Mouse (Mus musculus) lung, postnatal 0 days (tissue): ENCODE results near the gene Phf23. TPM values are rescaled to one million over a fixed set of nuclear protein-coding genes. Genes with fewer than 3 reads are reported as not detected.

Source experiments
- ATAC-seq: fragments of 200-750 bp; cut with Nextera tagmentation; 2 replicates; pipeline ENCODE4 v1.8.0; 2017; ENCODE audit warnings: moderate library complexity
- DNase-seq: peaks from one replicate; pipeline ENCODE4 v3.0.0-alpha.2; 2016; ENCODE audit warnings: low spot score
- H3K27ac ChIP-seq: fragments of 300-500 bp; sonication (generic); 2 replicates; pipeline ENCODE4 v1.5.1; 2014; ENCODE audit warnings: antibody characterized with exemption, mild to moderate bottlenecking, low read length, mixed read lengths
- H3K27me3 ChIP-seq: fragments of 300-500 bp; sonication (generic); replicated peaks from 2 replicates; pipeline ENCODE4 v1.6.1; 2014; ENCODE audit warnings: low read length, mixed read lengths; ENCODE audit not compliant: insufficient read depth
- H3K36me3 ChIP-seq: fragments of 300-500 bp; sonication (generic); 2 replicates; pipeline ENCODE4 v1.6.1; 2014; ENCODE audit warnings: low read length, mixed read lengths; ENCODE audit not compliant: insufficient read depth
- H3K4me1 ChIP-seq: fragments of 300-500 bp; sonication (generic); 2 replicates; pipeline ENCODE4 v1.6.1; 2014; ENCODE audit warnings: antibody characterized with exemption, low read depth, low read length, mixed read lengths; ENCODE audit not compliant: insufficient read depth
- H3K4me2 ChIP-seq: fragments of 300-500 bp; sonication (generic); replicated peaks from 2 replicates; pipeline ENCODE4 v1.6.1; 2014; ENCODE audit warnings: low read depth, mild to moderate bottlenecking, low read length, moderate library complexity, mixed read lengths
- H3K4me3 ChIP-seq: fragments of 300-500 bp; sonication (generic); 2 replicates; pipeline ENCODE4 v1.5.1; 2014; ENCODE audit warnings: low read depth, low read length
- H3K9ac ChIP-seq: fragments of 300-500 bp; sonication (generic); replicated peaks from 2 replicates; pipeline ENCODE4 v1.6.1; 2014; ENCODE audit warnings: low read depth, mild to moderate bottlenecking
- H3K9me3 ChIP-seq: fragments of 300-500 bp; sonication (generic); 2 replicates; pipeline ENCODE4 v1.6.1; 2016; ENCODE audit warnings: low read length, mixed read lengths
- CTCF ChIP-seq: IDR thresholded peaks from 2 replicates; pipeline ENCODE4 v1.5.1; 2016; ENCODE audit warnings: antibody characterized with exemption, mild to moderate bottlenecking
- EP300 ChIP-seq: IDR thresholded peaks from 2 replicates; pipeline ENCODE4 v1.6.1; 2016; ENCODE audit warnings: antibody characterized with exemption, mild to moderate bottlenecking, control low read depth
- WGBS: fragments of 180-500 bp; shearing (Covaris S2); extraction: QIAGEN DNeasy Blood & Tissue Kit; methylation state at CpG from one replicate; pipeline ENCODE4 v1.1.7; 2014; 5-methylcytosine and 5-hydroxymethylcytosine counted together
- polyA plus RNA-seq: library from polyadenylated mRNA; unstranded; fragments of >200 nt; fragmentation: Nextera tagmentation; extraction: Ambion mirVana; gene quantifications from 2 replicates; pipeline ENCODE4 v1.2.1, GENCODE M21; 2015

The Phf23 gene
- polyA plus RNA-seq, 1 experiment from 2014 or later: 57.5 TPM

DNA sequence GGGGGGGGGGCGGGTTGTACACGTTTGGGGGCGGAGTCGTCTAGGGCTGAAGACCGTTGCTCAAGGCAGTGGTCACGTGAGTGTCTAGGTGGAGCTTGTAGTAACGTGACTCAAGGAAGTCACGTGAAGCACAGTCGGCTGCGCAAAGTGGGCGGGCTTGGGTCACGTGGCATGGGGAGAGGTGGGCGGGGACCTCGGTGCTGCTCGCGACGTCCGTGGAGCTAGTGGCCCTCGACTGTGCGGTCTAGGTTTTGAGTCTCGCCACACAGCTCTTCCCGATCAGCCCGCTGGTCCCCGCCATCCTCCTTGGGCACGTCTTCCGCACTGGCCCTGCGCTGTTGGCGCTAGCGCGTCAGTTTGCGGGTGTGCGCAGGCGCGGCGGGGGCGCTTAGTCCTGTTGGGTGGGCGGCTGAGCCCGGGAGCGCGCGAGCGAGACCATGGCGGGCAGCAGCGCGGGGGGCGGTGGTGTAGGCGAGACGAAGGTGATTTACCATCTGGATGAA is 4.9 kb downstream of the Phf23 start, which contains the start of gene Dvl2:
Dvl2 (plus strand) TSS at position 200 of the 503 bp plus-strand sequence.
- H3K9me3 ChIP-seq: no peaks in the 10 kb centered on the region
- TF ChIP-seq EP300 (peak; percentile 21; the same call in 1 of the 2 replicates), CTCF (no peak)
- H3K27ac ChIP-seq: peak within 1 kb of the TSS; percentile 91
- ATAC-seq: peak; percentile 61
- DNase-seq: peak; percentile 99
- peak within 1 kb of the TSS; percentile 94 for H3K4me2 ChIP-seq
- peak within 1 kb of the TSS; percentile 79 for H3K4me3 ChIP-seq
- H3K27me3 ChIP-seq: no peaks in the 10 kb centered on the region
- 0 out of 2 replicates have a peak, but pooled peaks cover 13% of the 10 kb centered on the region for H3K36me3 ChIP-seq
- H3K4me1 ChIP-seq: peaks cover 16% of the 10 kb centered on the region
- WGBS: under 1% methylated on average over 41 of the region's 48 CpGs
- peak within 1 kb of the TSS; percentile 59 for H3K9ac ChIP-seq

- Histone ChIP-seq H3K4me2 (peak overlapping the region; percentile 94), H3K4me1 (peaks cover 16% of the 10 kb centered on the region), H3K4me3 (peak overlapping the region; percentile 79), H3K27me3 (no peaks in the 10 kb centered on the region), H3K9ac (peak overlapping the region; percentile 59), H3K9me3 (no peaks in the 10 kb centered on the region), H3K36me3 (peaks cover 14% of the 10 kb centered on the region; the same call in 1 of the 2 replicates), H3K27ac (peak overlapping the region; percentile 91)
- ATAC-seq: no peak
- 11% methylated on average over 8 of the region's 8 CpGs for WGBS
- TF ChIP-seq CTCF (no peak), EP300 (no peak)
- no peak for DNase-seq
Observed at GRCm38 (mm10) chr11:70001159-70001558, 5.6 kb downstream of the Phf23 start.

DNA sequence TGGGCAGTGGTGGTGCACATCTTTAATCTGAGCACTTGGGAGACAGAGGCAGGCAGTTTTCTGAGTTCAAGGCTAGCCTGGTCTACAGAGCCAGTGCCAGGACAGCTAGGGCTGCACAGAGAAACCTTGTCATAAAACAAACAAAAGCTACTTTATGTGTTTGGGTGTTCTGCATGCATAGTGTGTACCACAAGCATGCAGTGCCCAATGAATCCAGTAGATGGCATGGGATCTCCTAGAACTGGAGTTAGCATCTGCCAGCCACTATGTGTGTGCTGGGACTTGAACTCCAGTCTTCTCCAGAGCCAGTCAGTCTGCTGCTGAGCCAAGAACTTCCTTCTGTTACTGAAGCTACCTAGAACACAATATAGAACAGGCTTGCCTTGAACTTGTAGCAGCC is 6.3 kb downstream of the Phf23 start:
- H3K27ac ChIP-seq: no peak overlapping the region
- DNase-seq: peak; percentile 72
- no peak for ATAC-seq
- no peak overlapping the region for H3K9ac ChIP-seq
- H3K4me2 ChIP-seq: no peak overlapping the region; the same call in 1 of the 2 replicates
- peaks cover 16% of the 10 kb centered on the region for H3K4me1 ChIP-seq
- TF ChIP-seq EP300: no peak
- peak; percentile 78 for TF ChIP-seq CTCF
- H3K36me3 ChIP-seq: peaks cover 21% of the 10 kb centered on the region; the same call in 1 of the 2 replicates
- no peak overlapping the region; the same call in 1 of the 2 replicates for H3K4me3 ChIP-seq
- no peaks in the 10 kb centered on the region for H3K9me3 ChIP-seq
- H3K27me3 ChIP-seq: no peaks in the 10 kb centered on the region

GRCm38 (mm10) chr11:70002471-70002870 is 6.9 kb downstream of the Phf23 start:
- H3K4me3 ChIP-seq: no peak overlapping the region
- 85% methylated on average over 2 of the region's 2 CpGs for WGBS
- 0 out of 2 replicates have a peak overlapping the region, but pooled peaks have one; percentile 12 for H3K9ac ChIP-seq
- H3K36me3 ChIP-seq: peaks cover 27% of the 10 kb centered on the region; the same call in 1 of the 2 replicates
- ATAC-seq: no peak
- peaks cover 16% of the 10 kb centered on the region for H3K4me1 ChIP-seq
- no peak for TF ChIP-seq CTCF
- no peak for TF ChIP-seq EP300
- H3K27me3 ChIP-seq: no peaks in the 10 kb centered on the region
- no peaks in the 10 kb centered on the region for H3K9me3 ChIP-seq
- no peak overlapping the region for H3K27ac ChIP-seq
- no peak for DNase-seq
- H3K4me2 ChIP-seq: no peak overlapping the region

DNA sequence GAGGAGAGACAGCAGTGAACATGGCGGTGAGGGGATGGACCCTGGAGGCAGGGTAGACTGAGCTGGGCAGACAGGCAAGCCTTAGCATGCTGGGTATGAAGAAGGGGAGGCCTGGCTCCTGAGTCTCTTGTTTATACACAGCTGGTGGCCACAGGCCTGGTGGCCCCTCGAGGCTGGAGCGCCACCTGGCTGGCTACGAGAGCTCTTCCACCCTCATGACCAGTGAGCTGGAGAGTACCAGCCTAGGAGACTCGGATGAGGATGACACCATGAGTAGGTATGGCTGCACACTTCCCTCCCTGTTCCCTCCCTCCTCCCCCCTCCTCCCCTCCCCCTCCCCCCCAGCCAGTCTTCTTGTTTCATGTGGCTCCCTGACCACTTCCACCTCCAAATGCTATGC is 9.9 kb downstream of the Phf23 start:
- Histone ChIP-seq H3K36me3 (peaks cover 43% of the 10 kb centered on the region), H3K4me3 (no peak overlapping the region), H3K27ac (no peak overlapping the region), H3K4me2 (no peak overlapping the region), H3K9ac (no peak overlapping the region), H3K27me3 (no peaks in the 10 kb centered on the region), H3K4me1 (peaks cover 12% of the 10 kb centered on the region), H3K9me3 (no peaks in the 10 kb centered on the region)
- WGBS: 59% methylated on average over 5 of the region's 5 CpGs
- TF ChIP-seq CTCF (peak; percentile 62), EP300 (no peak)
- ATAC-seq: peak; percentile 23; the same call in 1 of the 2 replicates
- peak; percentile 42 for DNase-seq

DNA sequence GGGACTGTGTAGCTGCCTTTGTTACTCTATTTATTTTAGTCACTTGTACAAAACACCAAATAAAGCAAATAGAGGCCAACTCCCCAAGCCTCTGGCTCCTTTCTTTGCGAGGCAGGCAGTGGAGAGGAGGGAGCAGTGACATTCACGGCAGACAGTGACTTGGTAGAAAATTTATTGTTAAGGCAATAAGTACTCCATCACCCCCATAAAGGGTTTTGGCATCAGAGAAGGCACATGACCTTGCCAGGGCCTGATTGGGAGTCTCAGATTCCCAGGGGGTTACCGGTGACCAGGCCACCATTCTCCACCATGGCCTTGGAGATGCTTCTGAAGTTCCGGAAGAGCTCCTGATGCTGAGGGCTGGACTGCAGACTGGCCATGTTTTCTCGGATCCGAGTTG is 14.5 kb downstream of the Phf23 start:
- Histone ChIP-seq H3K36me3 (peaks cover 63% of the 10 kb centered on the region), H3K27me3 (no peaks in the 10 kb centered on the region), H3K9ac (no peak overlapping the region), H3K4me1 (peaks cover 7% of the 10 kb centered on the region), H3K4me2 (no peak overlapping the region), H3K4me3 (no peak overlapping the region), H3K9me3 (no peaks in the 10 kb centered on the region), H3K27ac (no peak overlapping the region)
- no peak for TF ChIP-seq EP300
- no peak for TF ChIP-seq CTCF
- DNase-seq (no peak), ATAC-seq (no peak)
- WGBS: 88% methylated on average over 6 of the region's 6 CpGs
